Mouse (Mus musculus) layer of hippocampus, adult 9-10 months (tissue): ENCODE measurements around the gene Bmpr1b.

Experiments
- DNase-seq: peaks from one replicate; pipeline ENCODE4 v3.0.0; 2022; ENCODE audit warnings: low spot score

The Bmpr1b gene

GRCm38 (mm10) chr3:141811348-141811747 is 357.9 kb downstream of the Bmpr1b start:
- no peak for DNase-seq

- DNase-seq, result no peak
Observed at GRCm38 (mm10) chr3:141810944-141811343, 358.3 kb downstream of the Bmpr1b start.

- no peak for DNase-seq
Observed at GRCm38 (mm10) chr3:141809581-141809980, 359.6 kb downstream of the Bmpr1b start.

DNA sequence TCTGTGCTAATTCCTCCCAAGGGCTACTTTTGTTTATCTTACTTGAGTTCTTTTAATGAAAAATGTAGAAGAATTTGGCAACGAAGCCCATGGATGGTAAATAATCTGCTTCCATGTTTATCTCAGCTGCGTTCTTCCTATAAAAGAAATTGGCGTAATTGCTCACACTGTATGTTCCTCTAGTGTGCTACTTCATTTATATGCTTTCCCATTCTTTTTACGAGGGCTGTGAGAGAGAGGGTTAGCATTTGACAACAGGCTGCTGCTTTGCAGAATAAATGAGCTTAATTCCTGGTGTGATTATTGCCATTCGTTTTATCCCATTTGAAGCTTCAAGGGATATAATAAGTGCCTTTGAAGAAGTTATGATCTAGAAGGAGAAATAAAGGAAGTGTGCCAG is 365.1 kb downstream of the Bmpr1b start:
- DNase-seq, result no peak

DNA sequence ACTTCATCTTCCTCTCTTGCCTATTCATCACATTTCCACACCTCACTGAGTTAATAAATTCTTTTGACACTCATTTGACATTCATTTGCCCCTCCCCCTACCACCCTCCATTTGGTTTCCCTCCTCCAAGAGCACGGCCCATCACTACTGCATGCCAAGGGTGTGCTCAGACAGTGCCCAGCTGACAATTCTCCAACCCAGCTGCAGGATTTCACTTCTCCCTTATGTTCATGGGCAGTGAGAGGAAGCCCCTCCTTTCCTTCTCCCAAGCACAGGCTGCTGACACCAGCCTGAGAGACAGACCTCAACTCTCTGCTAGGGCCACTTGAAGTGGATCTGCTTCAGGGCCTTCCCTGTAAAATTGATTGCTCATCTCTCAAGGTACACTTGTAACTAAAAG is 371.4 kb downstream of the Bmpr1b start:
- no peak for DNase-seq

- no peak for DNase-seq
Observed at GRCm38 (mm10) chr3:141797372-141797771, 371.9 kb downstream of the Bmpr1b start.

- DNase-seq, result no peak
Observed at GRCm38 (mm10) chr3:141794371-141794770, 374.9 kb downstream of the Bmpr1b start.

DNA sequence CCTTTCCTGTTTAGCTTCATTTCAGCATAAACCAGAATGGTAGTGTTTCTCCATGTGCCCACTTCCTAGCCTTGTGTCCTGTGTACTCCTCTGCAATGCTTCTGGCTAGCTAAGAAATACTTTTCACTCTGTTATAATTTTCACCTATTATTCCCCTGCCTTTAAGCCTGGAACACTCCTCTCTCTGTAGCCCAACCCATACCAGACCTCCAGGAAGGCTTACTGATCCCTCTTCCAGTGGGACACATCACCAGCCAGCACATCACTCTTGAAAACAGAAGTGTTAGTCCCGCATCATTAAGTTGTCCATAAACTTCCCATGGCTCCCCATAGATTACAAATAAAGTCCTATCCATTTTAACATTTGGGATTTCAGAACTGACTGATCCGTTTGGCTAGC is 375.5 kb downstream of the Bmpr1b start:
- DNase-seq, result no peak

DNA sequence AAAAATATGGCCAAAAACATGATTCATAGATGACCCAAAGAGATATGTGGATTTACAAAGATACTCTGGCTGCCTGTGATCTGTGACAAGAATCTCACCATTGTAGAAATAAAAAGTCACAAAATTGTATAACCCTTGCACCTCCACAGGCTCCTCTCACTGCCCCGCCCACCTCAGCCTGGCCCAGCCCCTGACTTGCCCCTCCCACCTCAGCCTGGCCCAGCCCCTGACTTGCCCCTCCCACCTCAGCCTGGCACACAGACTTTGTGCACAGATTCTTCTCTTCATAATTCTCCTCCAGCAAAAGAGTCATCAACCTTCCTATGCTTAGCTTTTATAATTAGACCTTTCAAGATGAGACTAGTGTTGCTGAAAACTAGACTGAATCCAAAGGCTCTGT is 377.1 kb downstream of the Bmpr1b start:
- DNase-seq, result no peak

- no peak for DNase-seq
Observed at GRCm38 (mm10) chr3:141791026-141791780, 378.0 kb downstream of the Bmpr1b start.
